Mouse (Mus musculus) stomach, embryonic 16.5 days (tissue): ENCODE measurements around the gene Gm8906. TPM values are rescaled to one million over a fixed set of nuclear protein-coding genes. Genes with fewer than 3 reads are reported as not detected.
"Not testable (repeated sequence)": the region's sequence is repeated elsewhere in the genome, so short reads cannot be mapped to it uniquely, and the experiment has no call there.

Experiments
- ATAC-seq: fragments of 200-750 bp; cut with Nextera tagmentation; 2 replicates; pipeline ENCODE4 v1.8.0; 2017; ENCODE audit warnings: moderate number of reproducible peaks, moderate TSS enrichment; ENCODE audit not compliant: insufficient read depth, low FRiP score
- H3K27ac ChIP-seq: fragments of 300-500 bp; sonication (generic); 2 replicates; pipeline ENCODE4 v1.5.1; 2014; ENCODE audit warnings: low read length
- H3K27me3 ChIP-seq: fragments of 300-500 bp; sonication (generic); 2 replicates; pipeline ENCODE4 v1.6.1; 2014; ENCODE audit warnings: low read length, control low read depth, mixed read lengths; ENCODE audit not compliant: control insufficient read depth, insufficient read depth
- H3K36me3 ChIP-seq: fragments of 300-500 bp; sonication (generic); 2 replicates; pipeline ENCODE4 v1.6.1; 2014; ENCODE audit warnings: low read length; ENCODE audit not compliant: control insufficient read depth, insufficient read depth
- H3K4me1 ChIP-seq: fragments of 300-500 bp; sonication (generic); 2 replicates; pipeline ENCODE4 v1.6.1; 2014; ENCODE audit warnings: low read length, control low read depth, mixed read lengths; ENCODE audit not compliant: control insufficient read depth, insufficient read depth
- H3K4me2 ChIP-seq: fragments of 300-500 bp; sonication (generic); 2 replicates; pipeline ENCODE4 v1.6.1; 2014; ENCODE audit warnings: low read depth, low read length, mixed read lengths
- H3K4me3 ChIP-seq: fragments of 300-500 bp; sonication (generic); replicated peaks from 2 replicates; pipeline ENCODE4 v1.5.1; 2014; ENCODE audit warnings: mild to moderate bottlenecking, low read length
- H3K9ac ChIP-seq: fragments of 300-500 bp; sonication (generic); 2 replicates; pipeline ENCODE4 v1.6.1; 2014; ENCODE audit warnings: low read length
- H3K9me3 ChIP-seq: fragments of 300-500 bp; sonication (generic); replicated peaks from 2 replicates; pipeline ENCODE4 v1.6.1; 2016; ENCODE audit warnings: low read length, control low read depth; ENCODE audit not compliant: control insufficient read depth
- WGBS: fragments of 180-500 bp; shearing (Covaris S2); extraction: QIAGEN DNeasy Blood & Tissue Kit; methylation state at CpG from one replicate; pipeline ENCODE4 v1.1.7; 2014; 5-methylcytosine and 5-hydroxymethylcytosine counted together
- polyA plus RNA-seq: library from polyadenylated mRNA; unstranded; fragments of >200 nt; fragmentation: Nextera tagmentation; extraction: Ambion mirVana; gene quantifications from 2 replicates; pipeline ENCODE4 v1.2.1, GENCODE M21; 2015

Gm8906 gene
- polyA plus RNA-seq, result not detected in 2 replicates

GRCm38 (mm10) chr5:11502385-11502784 lies at the start of gene Gm8906:
Gene Gm8906 (plus strand): TSS chr5:11502685.
- not testable (repeated sequence) for H3K36me3 ChIP-seq, H3K27me3 ChIP-seq, H3K4me2 ChIP-seq, H3K4me1 ChIP-seq, H3K9ac ChIP-seq, ATAC-seq, H3K4me3 ChIP-seq, H3K27ac ChIP-seq, H3K9me3 ChIP-seq
- 69% methylated on average over 2 of the region's 3 CpGs for WGBS

Other genes starting within 250 kb of the Gm8906 start
- gene Gm8890, start 246.7 kb upstream of the Gm8906 start, polyA plus RNA-seq, result not detected in 2 replicates
- not detected in 2 replicates for gene Speer1, start 161.2 kb upstream of the Gm8906 start, polyA plus RNA-seq
- not detected in 2 replicates for gene Gm8897, start 86.3 kb upstream of the Gm8906 start, polyA plus RNA-seq
- gene Gm6460, start 92.2 kb downstream of the Gm8906 start, polyA plus RNA-seq, result not detected in 2 replicates
- not detected in 2 replicates for gene Gm8922, start 179.3 kb downstream of the Gm8906 start, polyA plus RNA-seq